Mouse (Mus musculus): ENCODE data around the gene Itgb2. TPM values are rescaled to one million over a fixed set of nuclear protein-coding genes. Genes with fewer than 3 reads are reported as not detected.
A peak's percentile ranks its signal among the peaks of the same experiment; 100 is the strongest.

The Itgb2 gene
- polyA plus RNA-seq (2011; ENCODE audit: insufficient read depth, insufficient read length, low replicate concordance, missing spikeins), result 27.2 and 69.1 TPM in 2 replicates

- WGBS, result 2% methylated on average over 9 of the region's 9 CpGs
- TF ChIP-seq POLR2A (IDR thresholded peaks at IDR 0.05; ENCODE audit: borderline replicate concordance, control insufficient read depth, low read depth, low read length), result 0 out of 2 replicates have a peak, but pooled peaks have one; percentile 6
- no peak for TF ChIP-seq CTCF (IDR thresholded peaks at IDR 0.05; ENCODE audit: control insufficient read depth, insufficient read depth, low read length)
- peak within 1 kb of the TSS; percentile 82 for H3K4me3 ChIP-seq (replicated peaks; ENCODE audit: control insufficient read depth, low read depth, low read length)
- H3K27ac ChIP-seq (ENCODE audit: control insufficient read depth, insufficient read depth, low read depth, low read length, poor library complexity), result peak within 1 kb of the TSS; percentile 82
- H3K4me1 ChIP-seq (ENCODE audit: control insufficient read depth, insufficient read depth, low read length), result peaks cover 7% of the 10 kb centered on the region; the same call in 1 of the 2 replicates
Measured at GRCm38 (mm10) chr10:77530140-77530539, at the start of gene Itgb2. Itgb2 (plus strand) TSS chr10:77530252.

GRCm38 (mm10) chr10:77481814-77482213, 48.2 kb upstream of the Itgb2 start:
- no peak overlapping the region for H3K27ac ChIP-seq (ENCODE audit: control insufficient read depth, insufficient read depth, low read depth, low read length, poor library complexity)
- no peak for TF ChIP-seq POLR2A (IDR thresholded peaks at IDR 0.05; ENCODE audit: borderline replicate concordance, control insufficient read depth, low read depth, low read length)
- TF ChIP-seq CTCF (IDR thresholded peaks at IDR 0.05; ENCODE audit: control insufficient read depth, insufficient read depth, low read length), result no peak
- no peak overlapping the region for H3K4me3 ChIP-seq (replicated peaks; ENCODE audit: control insufficient read depth, low read depth, low read length)
- no peaks in the 10 kb centered on the region for H3K4me1 ChIP-seq (ENCODE audit: control insufficient read depth, insufficient read depth, low read length)

- TF ChIP-seq CTCF (IDR thresholded peaks at IDR 0.05; ENCODE audit: control insufficient read depth, insufficient read depth, low read length), result no peak
- no peak for TF ChIP-seq POLR2A (IDR thresholded peaks at IDR 0.05; ENCODE audit: borderline replicate concordance, control insufficient read depth, low read depth, low read length)
- Histone ChIP-seq H3K27ac (ENCODE audit: control insufficient read depth, insufficient read depth, low read depth, low read length, poor library complexity) (peak overlapping the region; percentile 29; the same call in 1 of the 2 replicates), H3K4me1 (ENCODE audit: control insufficient read depth, insufficient read depth, low read length) (no peaks in the 10 kb centered on the region), H3K4me3 (replicated peaks; ENCODE audit: control insufficient read depth, low read depth, low read length) (no peak overlapping the region)
- 47% methylated on average over 18 of the region's 18 CpGs for WGBS
Measured at GRCm38 (mm10) chr10:77484205-77484935, 45.7 kb upstream of the Itgb2 start.

- 80% methylated on average over 3 of the region's 3 CpGs for WGBS
- no peak for TF ChIP-seq POLR2A (IDR thresholded peaks at IDR 0.05; ENCODE audit: borderline replicate concordance, control insufficient read depth, low read depth, low read length)
- no peak for TF ChIP-seq CTCF (IDR thresholded peaks at IDR 0.05; ENCODE audit: control insufficient read depth, insufficient read depth, low read length)
- H3K4me3 ChIP-seq (replicated peaks; ENCODE audit: control insufficient read depth, low read depth, low read length), result no peak overlapping the region
- H3K27ac ChIP-seq (ENCODE audit: control insufficient read depth, insufficient read depth, low read depth, low read length, poor library complexity), result no peak overlapping the region
- H3K4me1 ChIP-seq (ENCODE audit: control insufficient read depth, insufficient read depth, low read length), result no peaks in the 10 kb centered on the region
Measured at GRCm38 (mm10) chr10:77485786-77486185, 44.3 kb upstream of the Itgb2 start.

GRCm38 (mm10) chr10:77488168-77488567, 41.9 kb upstream of the Itgb2 start:
- no peaks in the 10 kb centered on the region for H3K4me1 ChIP-seq (ENCODE audit: control insufficient read depth, insufficient read depth, low read length)
- H3K4me3 ChIP-seq (replicated peaks; ENCODE audit: control insufficient read depth, low read depth, low read length), result no peak overlapping the region
- TF ChIP-seq POLR2A (IDR thresholded peaks at IDR 0.05; ENCODE audit: borderline replicate concordance, control insufficient read depth, low read depth, low read length) (no peak), CTCF (IDR thresholded peaks at IDR 0.05; ENCODE audit: control insufficient read depth, insufficient read depth, low read length) (no peak)
- WGBS, result 87% methylated on average over 7 of the region's 7 CpGs
- no peak overlapping the region for H3K27ac ChIP-seq (ENCODE audit: control insufficient read depth, insufficient read depth, low read depth, low read length, poor library complexity)

GRCm38 (mm10) chr10:77491585-77491984, 38.5 kb upstream of the Itgb2 start:
- TF ChIP-seq POLR2A (IDR thresholded peaks at IDR 0.05; ENCODE audit: borderline replicate concordance, control insufficient read depth, low read depth, low read length) (no peak), CTCF (IDR thresholded peaks at IDR 0.05; ENCODE audit: control insufficient read depth, insufficient read depth, low read length) (no peak)
- WGBS, result 81% methylated on average over 6 of the region's 6 CpGs
- Histone ChIP-seq H3K27ac (ENCODE audit: control insufficient read depth, insufficient read depth, low read depth, low read length, poor library complexity) (no peak overlapping the region), H3K4me1 (ENCODE audit: control insufficient read depth, insufficient read depth, low read length) (no peaks in the 10 kb centered on the region), H3K4me3 (replicated peaks; ENCODE audit: control insufficient read depth, low read depth, low read length) (no peak overlapping the region)

- Histone ChIP-seq H3K27ac (ENCODE audit: control insufficient read depth, insufficient read depth, low read depth, low read length, poor library complexity) (no peak overlapping the region), H3K4me3 (replicated peaks; ENCODE audit: control insufficient read depth, low read depth, low read length) (no peak overlapping the region), H3K4me1 (ENCODE audit: control insufficient read depth, insufficient read depth, low read length) (no peaks in the 10 kb centered on the region)
- TF ChIP-seq CTCF (IDR thresholded peaks at IDR 0.05; ENCODE audit: control insufficient read depth, insufficient read depth, low read length), result 0 out of 2 replicates have a peak, but pooled peaks have one; percentile 8
- TF ChIP-seq POLR2A (IDR thresholded peaks at IDR 0.05; ENCODE audit: borderline replicate concordance, control insufficient read depth, low read depth, low read length), result no peak
- 88% methylated on average over 3 of the region's 3 CpGs for WGBS
Measured at GRCm38 (mm10) chr10:77492885-77493284, 37.2 kb upstream of the Itgb2 start.

GRCm38 (mm10) chr10:77497185-77497584, 32.9 kb upstream of the Itgb2 start:
- Histone ChIP-seq H3K27ac (ENCODE audit: control insufficient read depth, insufficient read depth, low read depth, low read length, poor library complexity) (no peak overlapping the region), H3K4me1 (ENCODE audit: control insufficient read depth, insufficient read depth, low read length) (no peaks in the 10 kb centered on the region; the same call in 1 of the 2 replicates), H3K4me3 (replicated peaks; ENCODE audit: control insufficient read depth, low read depth, low read length) (no peak overlapping the region)
- WGBS, result 94% methylated on average over 13 of the region's 13 CpGs
- TF ChIP-seq POLR2A (IDR thresholded peaks at IDR 0.05; ENCODE audit: borderline replicate concordance, control insufficient read depth, low read depth, low read length) (no peak), CTCF (IDR thresholded peaks at IDR 0.05; ENCODE audit: control insufficient read depth, insufficient read depth, low read length) (no peak)

Measured in bone marrow, adult 2 months (tissue).